ENCODE assay signal across 13 mouse cellular contexts in genomic region chrX:134830508-134830907, GRCm38 (mm10). TPM values are rescaled to one million over a fixed set of nuclear protein-coding genes. Genes with fewer than 3 reads are reported as not detected.
A peak's percentile ranks its signal among the peaks of the same experiment; 100 is the strongest.
DNase-seq lines count a peak whose midpoint lies in the region; TF ChIP-seq lines count a peak whose summit lies in the region.
"Had no signal": no experiment of that assay in that cellular context is flagged by ENCODE, and none has a peak within 500 bp of the region (broad histone marks: within the 10 kb centered on the region; RNA-seq: fewer than 3 reads in every experiment).

No protein-coding gene starts in this region.

- H3K9me3 ChIP-seq in heart, embryonic 10.5 days = no peaks in the 10 kb centered on the region
- H3K9me3 ChIP-seq: heart, embryonic 13.5 days; hindbrain, embryonic 15.5 days; megakaryocyte, embryonic 14.5 days; neural tube, embryonic 12.5 days had no signal

- DNase-seq in cerebellum, adult 2 months = no peak
- no peak for DNase-seq in cerebellum, adult 9-10 months
- no peak for DNase-seq in heart, adult 2 months
- DNase-seq in heart, embryonic 10.5 days (ENCODE audit: low spot score) = no peak
- no peak for DNase-seq in left cerebral cortex, adult 2 months (ENCODE audit: extremely low spot score in 1 of 2, low spot score in 2 of 2)
- no peak for DNase-seq in left cerebral cortex, adult 18-20 months (ENCODE audit: low spot score in 2 of 2)
- DNase-seq in retina, embryonic 14.5 days (ENCODE audit: low spot score) = peak; percentile 13
- DNase-seq in urinary bladder, postnatal 25 days (ENCODE audit: low spot score) = no peak
- DNase-seq: adrenal gland, postnatal 10 days had no signal

- TF ChIP-seq POLR2A in cerebellum, adult 2 months (IDR thresholded peaks at IDR 0.05; ENCODE audit: borderline replicate concordance, insufficient read depth, low read length) = no peak
- TF ChIP-seq POLR2A in heart, adult 2 months (IDR thresholded peaks at IDR 0.05; ENCODE audit: insufficient read depth, low read depth, low read length) = no peak

- TF ChIP-seq CTCF in cerebellum, adult 2 months (IDR thresholded peaks at IDR 0.05; ENCODE audit: borderline replicate concordance, insufficient read depth, low read depth, low read length) = peak; percentile 21; the same call in 1 of the 2 replicates
- peak; percentile 44 for TF ChIP-seq CTCF in heart, adult 2 months (IDR thresholded peaks at IDR 0.05)
- peak; percentile 3; the same call in 1 of the 2 replicates for TF ChIP-seq CTCF in left cerebral cortex, adult 2 months (IDR thresholded peaks at IDR 0.05)

- H3K36me3 ChIP-seq in heart, adult 2 months (ENCODE audit: control insufficient read depth, insufficient read depth, low read length) = no peaks in the 10 kb centered on the region
- H3K36me3 ChIP-seq in heart, embryonic 10.5 days = no peaks in the 10 kb centered on the region
- H3K36me3 ChIP-seq: heart, embryonic 13.5 days; hindbrain, embryonic 15.5 days; neural tube, embryonic 12.5 days had no signal

- intact Hi-C loops in heart, adult 2 months (cut with DNase I) = no loop called here
- intact Hi-C loops in left cerebral cortex, adult 2 months (cut with DNase I) = no loop called here

- no peaks in the 10 kb centered on the region for H3K27me3 ChIP-seq in cerebellum, adult 2 months (ENCODE audit: control insufficient read depth, insufficient read depth, low read length)
- no peaks in the 10 kb centered on the region for H3K27me3 ChIP-seq in heart, adult 2 months (ENCODE audit: control insufficient read depth, insufficient read depth, low read length)
- peaks cover 4% of the 10 kb centered on the region; the same call in 1 of the 2 replicates for H3K27me3 ChIP-seq in heart, embryonic 10.5 days (ENCODE audit: insufficient read depth, poor library complexity, severe bottlenecking)
- H3K27me3 ChIP-seq: neural tube, embryonic 12.5 days had no signal

- WGBS in cerebellum, adult 2 months = 23% methylated on average over 3 of the region's 3 CpGs
- 32% methylated on average over 3 of the region's 3 CpGs for WGBS in heart, adult 2 months
- 48% methylated on average over 3 of the region's 3 CpGs for WGBS in heart, embryonic 10.5 days

- no peak overlapping the region for H3K27ac ChIP-seq in cerebellum, adult 2 months (ENCODE audit: insufficient read depth, low read length)
- no peak overlapping the region for H3K27ac ChIP-seq in heart, adult 2 months
- no peak overlapping the region for H3K27ac ChIP-seq in heart, embryonic 10.5 days
- H3K27ac ChIP-seq in left cerebral cortex, adult 2 months = no peak overlapping the region
- H3K27ac ChIP-seq: heart, embryonic 13.5 days; hindbrain, embryonic 15.5 days; neural tube, embryonic 12.5 days had no signal

- no peaks in the 10 kb centered on the region for H3K79me2 ChIP-seq in heart, adult 2 months (replicated peaks; ENCODE audit: control insufficient read depth, insufficient read depth, low read length)

- TF ChIP-seq EP300 in heart, adult 2 months (IDR thresholded peaks at IDR 0.05; ENCODE audit: insufficient read depth, low read depth, low read length) = no peak

- H3K9ac ChIP-seq in heart, adult 2 months (ENCODE audit: low read depth, low read length) = no peak overlapping the region
- H3K9ac ChIP-seq: heart, embryonic 13.5 days; hindbrain, embryonic 15.5 days; neural tube, embryonic 12.5 days had no signal

- H3K4me3 ChIP-seq in cerebellum, adult 2 months (replicated peaks; ENCODE audit: insufficient read depth, low read depth, low read length) = no peak overlapping the region
- no peak overlapping the region for H3K4me3 ChIP-seq in heart, adult 2 months
- H3K4me3 ChIP-seq in heart, embryonic 10.5 days = no peak overlapping the region
- no peak overlapping the region for H3K4me3 ChIP-seq in left cerebral cortex, adult 2 months
- H3K4me3 ChIP-seq: heart, embryonic 13.5 days; hindbrain, embryonic 15.5 days; megakaryocyte, embryonic 14.5 days; neural tube, embryonic 12.5 days had no signal

- no peaks in the 10 kb centered on the region for H3K4me1 ChIP-seq in cerebellum, adult 2 months (ENCODE audit: control insufficient read depth, insufficient read depth, low read length)
- peaks cover 2% of the 10 kb centered on the region; the same call in 1 of the 2 replicates for H3K4me1 ChIP-seq in heart, adult 2 months (ENCODE audit: control insufficient read depth, insufficient read depth, low read length)
- H3K4me1 ChIP-seq in heart, embryonic 10.5 days = no peaks in the 10 kb centered on the region
- H3K4me1 ChIP-seq: heart, embryonic 13.5 days; hindbrain, embryonic 15.5 days; neural tube, embryonic 12.5 days had no signal

RNA-seq across cellular contexts. Expression of gene Armcx2, which starts 21.5 kb away (rescaled TPM):
- 40.9 and 41.4 TPM in 2 replicates for polyA plus RNA-seq in cerebellum, adult 2 months (2012; rRNA removed)
- total RNA-seq in heart, adult 2 months (2021) = 1 to 10 TPM; 4.9 to 7.8 TPM
- polyA plus RNA-seq in heart, adult 2 months (2012; rRNA removed) = 6.6 and 7.5 TPM in 2 replicates
- polyA plus RNA-seq in heart, embryonic 10.5 days (2016; fragmentation: Nextera tagmentation; extraction: Ambion mirVana) = 66.5 and 67.5 TPM in 2 replicates
- total RNA-seq in left cerebral cortex, adult 2 months (2021) = 10 to 100 TPM; 76.6 to 82.7 TPM
- total RNA-seq in left cerebral cortex, adult 18-20 months (2021) = 10 to 100 TPM; 87.5 to 94.1 TPM

Comparison
In these comparisons a context has a peak if more than half of its experiments do, and no peak if none do; other contexts are left out.
1. RNA of gene Armcx2, which starts 21.5 kb away (total RNA-seq): 87.5 to 94.1 TPM in left cerebral cortex, adult 18-20 months and 76.6 to 82.7 TPM in left cerebral cortex, adult 2 months; 4.9 to 7.8 TPM in heart, adult 2 months; every median in the first group is over 4 times any median in the second.
2. Peak in every context shown above with its lines, with median percentiles within 50 percentile points of each other: CTCF ChIP-seq.